13 mouse cellular contexts compared by ENCODE assay signal in the genomic region with DNA sequence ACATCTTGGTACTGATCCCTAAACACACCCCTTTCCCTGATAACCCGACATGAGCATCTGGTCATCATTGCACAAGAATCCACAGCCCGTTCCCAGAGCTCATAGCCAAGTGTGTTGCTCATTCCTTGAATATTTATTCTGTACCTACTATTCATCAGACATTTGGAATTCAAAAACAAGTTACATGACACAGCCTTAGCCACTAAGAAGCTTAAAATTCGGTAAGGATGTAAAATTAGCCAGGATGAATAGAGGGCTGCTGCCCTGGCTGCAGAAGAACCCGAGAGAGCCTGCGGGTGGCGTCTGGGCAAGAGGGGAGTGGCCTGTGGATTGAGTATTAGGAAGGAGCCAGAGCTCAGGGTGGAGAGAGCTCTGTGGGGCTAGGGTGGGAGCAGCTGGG. TPM values are rescaled to one million over a fixed set of nuclear protein-coding genes. Genes with fewer than 3 reads are reported as not detected.
DNase-seq lines count a peak whose midpoint lies in the region; TF ChIP-seq lines count a peak whose summit lies in the region.
"Had no signal": no experiment of that assay in that cellular context is flagged by ENCODE, and none has a peak within 500 bp of the region (broad histone marks: within the 10 kb centered on the region; RNA-seq: fewer than 3 reads in every experiment).

No protein-coding gene starts in this region.

- peaks cover 8% of the 10 kb centered on the region for H3K36me3 ChIP-seq in heart, embryonic 10.5 days

- peaks cover 8% of the 10 kb centered on the region; the same call in 1 of the 2 replicates for H3K27me3 ChIP-seq in heart, embryonic 10.5 days (ENCODE audit: insufficient read depth, poor library complexity, severe bottlenecking)
- H3K27me3 ChIP-seq: embryonic facial prominence, embryonic 13.5 days had no signal

- no peak overlapping the region for H3K4me3 ChIP-seq in heart, embryonic 10.5 days
- H3K4me3 ChIP-seq in left cerebral cortex, adult 2 months: no peak overlapping the region
- H3K4me3 ChIP-seq: embryonic facial prominence, embryonic 13.5 days; hindbrain, embryonic 10.5 days had no signal

- no peak for TF ChIP-seq CTCF in left cerebral cortex, adult 2 months (IDR thresholded peaks at IDR 0.05)

- H3K9me3 ChIP-seq in heart, embryonic 10.5 days: no peaks in the 10 kb centered on the region
- H3K9me3 ChIP-seq: embryonic facial prominence, embryonic 13.5 days; hindbrain, embryonic 10.5 days had no signal

- H3K4me1 ChIP-seq in heart, embryonic 10.5 days: peaks cover 13% of the 10 kb centered on the region
- H3K4me1 ChIP-seq: hindbrain, embryonic 10.5 days had no signal

- WGBS in heart, embryonic 10.5 days: 37% methylated on average over 6 of the region's 6 CpGs

- intact Hi-C loops in heart, postnatal 14 days (cut with DNase I): no loop called here
- intact Hi-C loops in left cerebral cortex, adult 2 months (cut with DNase I): loop anchor here (5.0 kb wide), 1 partner anchor 40 kb away; no protein-coding TSS in a partner anchor
- intact Hi-C loops in left cerebral cortex, postnatal 14 days (cut with DNase I): no loop called here
- intact Hi-C loops in left cerebral cortex, postnatal 10 days (cut with DNase I): no loop called here

- no peak for DNase-seq in heart, embryonic 10.5 days (ENCODE audit: low spot score)
- DNase-seq in heart, postnatal 14 days: no peak
- DNase-seq in left cerebral cortex, adult 2 months (ENCODE audit: extremely low spot score in 1 of 2, low spot score in 2 of 2): no peak
- no peak for DNase-seq in left cerebral cortex, postnatal 14 days (ENCODE audit: low spot score in 2 of 2)
- DNase-seq in Muller cell, postnatal 12 days (ENCODE audit: inconsistent ontology term): peak; percentile 73
- peak; percentile 90 for DNase-seq in fibroblast of lung, adult 2 months (ENCODE audit: low read depth)
- DNase-seq in left cerebral cortex, postnatal 10 days (ENCODE audit: extremely low spot score in 1 of 2, low spot score in 2 of 2): no peak
- DNase-seq: cerebellum, adult 9-10 months; layer of hippocampus, postnatal 36 days had no signal

- H3K27ac ChIP-seq in heart, embryonic 10.5 days: peak overlapping the region; percentile 57
- peak overlapping the region; percentile 79 for H3K27ac ChIP-seq in left cerebral cortex, adult 2 months
- H3K27ac ChIP-seq: embryonic facial prominence, embryonic 13.5 days; hindbrain, embryonic 10.5 days; macrophage had no signal

RNA-seq across cellular contexts. Expression of gene Tmem121b, which starts 10.9 kb away (rescaled TPM):
- 0.03 and 0.07 TPM in 2 replicates for polyA plus RNA-seq in heart, embryonic 10.5 days (2016; fragmentation: Nextera tagmentation; extraction: Ambion mirVana)
- total RNA-seq in heart, postnatal 14 days (2021): under 1 TPM in 1 of 2 experiments, not detected in 1; 0.05 TPM
- 10 to 100 TPM; 56.1 to 57.4 TPM for total RNA-seq in left cerebral cortex, adult 2 months (2021)
- 10 to 100 TPM; 71.2 to 75.7 TPM for total RNA-seq in left cerebral cortex, postnatal 14 days (2021)
- total RNA-seq in left cerebral cortex, postnatal 10 days (2021): 10 to 100 TPM; 51.3 to 51.6 TPM
- total RNA-seq: neutrophil, adult 5-6 weeks had no signal
- polyA plus RNA-seq: macrophage had no signal

RNA-seq across cellular contexts. Expression of gene Il17ra, which starts 19.7 kb away (rescaled TPM):
- polyA plus RNA-seq in heart, embryonic 10.5 days (2016; fragmentation: Nextera tagmentation; extraction: Ambion mirVana): 4.6 and 6.5 TPM in 2 replicates
- total RNA-seq in heart, postnatal 14 days (2021): 1 to 10 TPM; 3.3 to 5.4 TPM
- total RNA-seq in left cerebral cortex, adult 2 months (2021): 10 to 100 TPM; 14.8 to 19.7 TPM
- 1 to 10 TPM; 7.4 to 9.1 TPM for total RNA-seq in left cerebral cortex, postnatal 14 days (2021)
- total RNA-seq in left cerebral cortex, postnatal 10 days (2021): 1 to 10 TPM; 4.9 to 5.4 TPM

RNA-seq across cellular contexts. Expression of gene Hdhd5, which starts 48.4 kb away (rescaled TPM):
- 20.5 and 20.6 TPM in 2 replicates for polyA plus RNA-seq in heart, embryonic 10.5 days (2016; fragmentation: Nextera tagmentation; extraction: Ambion mirVana)
- total RNA-seq in heart, postnatal 14 days (2021): 10 to 100 TPM; 20.1 to 21.7 TPM
- 10 to 100 TPM; 35.2 to 41.0 TPM for total RNA-seq in left cerebral cortex, adult 2 months (2021)
- total RNA-seq in left cerebral cortex, postnatal 14 days (2021): 10 to 100 TPM; 34.4 to 34.9 TPM
- total RNA-seq in left cerebral cortex, postnatal 10 days (2021): 10 to 100 TPM; 31.3 to 31.5 TPM

Comparison
In these comparisons a context has a peak if more than half of its experiments do, and no peak if none do; other contexts are left out.
1. DNase-seq: peak in Muller cell, postnatal 12 days (single experiment) and fibroblast of lung, adult 2 months (single experiment); none in heart, embryonic 10.5 days (single experiment), heart, postnatal 14 days (0 of 2), left cerebral cortex, adult 2 months (0 of 2), left cerebral cortex, postnatal 14 days (0 of 2) and left cerebral cortex, postnatal 10 days (0 of 2).
2. RNA of gene Tmem121b, which starts 10.9 kb away (total RNA-seq): 71.2 to 75.7 TPM in left cerebral cortex, postnatal 14 days, 56.1 to 57.4 TPM in left cerebral cortex, adult 2 months and 51.3 to 51.6 TPM in left cerebral cortex, postnatal 10 days; 0.05 TPM in heart, postnatal 14 days; every median in the first group is over 10 times any median in the second.